Mouse (Mus musculus): ENCODE results near the gene Clip3. TPM values are rescaled to one million over a fixed set of nuclear protein-coding genes. Genes with fewer than 3 reads are reported as not detected.

The Clip3 gene
- polyA plus RNA-seq, 1 experiment from 2014 or later = 78.3 TPM

GRCm38 (mm10) chr7:30325364-30325763 is 33.8 kb downstream of the Clip3 start:
- POLR2A ChIA-PET = no interaction called here
- no peak for ATAC-seq
- in situ Hi-C loops (cut with MboI; ENCODE audit: low pct_unique_long_range_greater_than_20kb) = no loop called here
- no peak for DNase-seq (ENCODE audit: low read depth, low spot score)
- CTCF ChIA-PET = interaction anchor here (1.2 to 1.5 kb wide), 2 partner anchors 9 to 11 kb away, joined by 6 to 7 read pairs; no protein-coding TSS in a partner anchor
- no peaks in the 10 kb centered on the region for H3K27me3 ChIP-seq
- no peak for TF ChIP-seq CTCF (IDR thresholded peaks at IDR 0.05)

- H3K27me3 ChIP-seq = no peaks in the 10 kb centered on the region
- TF ChIP-seq CTCF (IDR thresholded peaks at IDR 0.05) = no peak
- ATAC-seq (no peak), DNase-seq (ENCODE audit: low read depth, low spot score) (no peak)
- in situ Hi-C loops (cut with MboI; ENCODE audit: low pct_unique_long_range_greater_than_20kb) = no loop called here
- ChIA-PET POLR2A (no interaction called here), CTCF (interaction anchor here (2.0 kb wide), 1 partner anchor 9 kb away, joined by 7 read pairs; no protein-coding TSS in a partner anchor)
Measured at GRCm38 (mm10) chr7:30326427-30326826, 34.9 kb downstream of the Clip3 start.

GRCm38 (mm10) chr7:30327140-30327539 is 35.6 kb downstream of the Clip3 start:
- in situ Hi-C loops (cut with MboI; ENCODE audit: low pct_unique_long_range_greater_than_20kb) = no loop called here
- H3K27me3 ChIP-seq = no peaks in the 10 kb centered on the region
- TF ChIP-seq CTCF (IDR thresholded peaks at IDR 0.05) = no peak
- CTCF ChIA-PET = interaction anchor here (1.5 to 2.0 kb wide), 2 partner anchors 9 to 166 kb away, joined by 3 to 7 read pairs; no protein-coding TSS in a partner anchor
- POLR2A ChIA-PET = no interaction called here
- ATAC-seq (no peak), DNase-seq (ENCODE audit: low read depth, low spot score) (no peak)

GRCm38 (mm10) chr7:30328379-30328778 is 36.9 kb downstream of the Clip3 start:
- ChIA-PET CTCF (interaction anchor here (1.5 kb wide), 1 partner anchor 164 kb away, joined by 3 read pairs; no protein-coding TSS in a partner anchor), POLR2A (no interaction called here)
- TF ChIP-seq CTCF (IDR thresholded peaks at IDR 0.05) = no peak
- ATAC-seq (no peak), DNase-seq (ENCODE audit: low read depth, low spot score) (no peak)
- in situ Hi-C loops (cut with MboI; ENCODE audit: low pct_unique_long_range_greater_than_20kb) = no loop called here
- H3K27me3 ChIP-seq = no peaks in the 10 kb centered on the region

GRCm38 (mm10) chr7:30331887-30332286 is 40.4 kb downstream of the Clip3 start:
- DNase-seq (ENCODE audit: low read depth, low spot score) = no peak
- CTCF ChIA-PET = interaction anchor here (1.2 kb wide), 2 partner anchors 17 to 48 kb away, joined by 3 to 4 read pairs; no protein-coding TSS in a partner anchor
- no peaks in the 10 kb centered on the region for H3K27me3 ChIP-seq
- peak; percentile 69 for TF ChIP-seq CTCF (IDR thresholded peaks at IDR 0.05)
- POLR2A ChIA-PET = no interaction called here
- in situ Hi-C loops (cut with MboI; ENCODE audit: low pct_unique_long_range_greater_than_20kb) = loop anchor here (10.0 kb wide), 1 partner anchor 103 kb away; no protein-coding TSS in a partner anchor
- no peak for ATAC-seq

GRCm38 (mm10) chr7:30332622-30333259 is 41.2 kb downstream of the Clip3 start:
- DNase-seq (ENCODE audit: low read depth, low spot score) = no peak
- ChIA-PET CTCF (interaction anchor here (1.1 to 4.1 kb wide), 5 partner anchors 8 to 49 kb away, joined by 3 to 14 read pairs (median 6); no protein-coding TSS in a partner anchor), POLR2A (interaction anchor here (0.6 kb wide), 1 partner anchor 14 kb away, joined by 3 read pairs; no protein-coding TSS in a partner anchor)
- no peaks in the 10 kb centered on the region for H3K27me3 ChIP-seq
- TF ChIP-seq CTCF (IDR thresholded peaks at IDR 0.05) = no peak
- in situ Hi-C loops (cut with MboI; ENCODE audit: low pct_unique_long_range_greater_than_20kb) = loop anchor here (10.0 kb wide), 1 partner anchor 102 kb away; no protein-coding TSS in a partner anchor
- no peak for ATAC-seq

- CTCF ChIA-PET = interaction anchor here (1.0 to 4.1 kb wide), 7 partner anchors 9 to 157 kb away, joined by 3 to 14 read pairs (median 5); partner anchors contain the start of gene E130208F15Rik
- peak; percentile 83 for DNase-seq (ENCODE audit: low read depth, low spot score)
- in situ Hi-C loops (cut with MboI; ENCODE audit: low pct_unique_long_range_greater_than_20kb) = loop anchor here (10.0 kb wide), 1 partner anchor 101 kb away; no protein-coding TSS in a partner anchor
- POLR2A ChIA-PET = interaction anchor here (0.6 kb wide), 1 partner anchor 15 kb away, joined by 3 read pairs; no protein-coding TSS in a partner anchor
- no peaks in the 10 kb centered on the region for H3K27me3 ChIP-seq
- no peak for TF ChIP-seq CTCF (IDR thresholded peaks at IDR 0.05)
- ATAC-seq = peak; percentile 9
Measured at GRCm38 (mm10) chr7:30333436-30333835, 41.9 kb downstream of the Clip3 start.

GRCm38 (mm10) chr7:30334563-30334962 is 43.0 kb downstream of the Clip3 start:
- H3K27me3 ChIP-seq = peaks cover under 1% of the 10 kb centered on the region
- TF ChIP-seq CTCF (IDR thresholded peaks at IDR 0.05) = no peak
- ATAC-seq (no peak), DNase-seq (ENCODE audit: low read depth, low spot score) (no peak)
- in situ Hi-C loops (cut with MboI; ENCODE audit: low pct_unique_long_range_greater_than_20kb) = loop anchor here (10.0 kb wide), 1 partner anchor 100 kb away; no protein-coding TSS in a partner anchor
- CTCF ChIA-PET = interaction anchor here (1.2 to 4.1 kb wide), 5 partner anchors 10 to 38 kb away, joined by 3 to 14 read pairs (median 5); partner anchors contain the start of gene E130208F15Rik
- POLR2A ChIA-PET = no interaction called here

GRCm38 (mm10) chr7:30335688-30336087 is 44.2 kb downstream of the Clip3 start:
- CTCF ChIA-PET = interaction anchor here (0.9 to 4.1 kb wide), 21 partner anchors 9 to 190 kb away, joined by 3 to 14 read pairs (median 5); partner anchors contain the start of gene Sdhaf1
- DNase-seq (ENCODE audit: low read depth, low spot score) = no peak
- ATAC-seq = no peak
- in situ Hi-C loops (cut with MboI; ENCODE audit: low pct_unique_long_range_greater_than_20kb) = loop anchor here (10.0 kb wide), 1 partner anchor 99 kb away; no protein-coding TSS in a partner anchor
- POLR2A ChIA-PET = interaction anchor here (0.8 kb wide), 1 partner anchor 95 kb away, joined by 3 read pairs; no protein-coding TSS in a partner anchor
- peaks cover 12% of the 10 kb centered on the region for H3K27me3 ChIP-seq
- TF ChIP-seq CTCF (IDR thresholded peaks at IDR 0.05) = no peak

- DNase-seq (ENCODE audit: low read depth, low spot score) = no peak
- CTCF ChIA-PET = interaction anchor here (0.6 to 4.1 kb wide), 23 partner anchors 9 to 189 kb away, joined by 3 to 14 read pairs (median 4); partner anchors contain the start of gene Sdhaf1
- POLR2A ChIA-PET = interaction anchor here (0.6 kb wide), 1 partner anchor 130 kb away, joined by 3 read pairs; no protein-coding TSS in a partner anchor
- no peak for ATAC-seq
- in situ Hi-C loops (cut with MboI; ENCODE audit: low pct_unique_long_range_greater_than_20kb) = loop anchor here (10.0 kb wide), 1 partner anchor 98 kb away; no protein-coding TSS in a partner anchor
- H3K27me3 ChIP-seq = peaks cover 19% of the 10 kb centered on the region
- TF ChIP-seq CTCF (IDR thresholded peaks at IDR 0.05) = peak; percentile 96
Measured at GRCm38 (mm10) chr7:30336384-30336783, 44.9 kb downstream of the Clip3 start.
